Mouse (Mus musculus) stomach, embryonic 14.5 days (tissue): ENCODE measurements around the gene Lrrc27. TPM values are rescaled to one million over a fixed set of nuclear protein-coding genes. Genes with fewer than 3 reads are reported as not detected.

Experiments used
- ATAC-seq: fragments of 200-750 bp; cut with Nextera tagmentation; 2 replicates; pipeline ENCODE4 v1.8.0; 2017; ENCODE audit warnings: low read depth, moderate TSS enrichment; ENCODE audit not compliant: insufficient number of reproducible peaks, insufficient read depth, low FRiP score
- H3K27ac ChIP-seq: fragments of 300-500 bp; sonication (generic); 2 replicates; pipeline ENCODE4 v1.5.1; 2014; ENCODE audit warnings: mild to moderate bottlenecking, low read length, moderate library complexity, mixed read lengths
- H3K27me3 ChIP-seq: fragments of 300-500 bp; sonication (generic); 2 replicates; pipeline ENCODE4 v1.6.1; 2014; ENCODE audit warnings: low read length, control low read depth, mixed read lengths; ENCODE audit not compliant: control insufficient read depth, insufficient read depth
- H3K36me3 ChIP-seq: fragments of 300-500 bp; sonication (generic); 2 replicates; pipeline ENCODE4 v1.6.1; 2014; ENCODE audit warnings: mild to moderate bottlenecking, control low read depth, low read length, moderate library complexity, mixed read lengths; ENCODE audit not compliant: control insufficient read depth, insufficient read depth
- H3K4me1 ChIP-seq: fragments of 300-500 bp; sonication (generic); 2 replicates; pipeline ENCODE4 v1.6.1; 2014; ENCODE audit warnings: low read length, control low read depth, mixed read lengths; ENCODE audit not compliant: control insufficient read depth, insufficient read depth
- H3K4me2 ChIP-seq: fragments of 300-500 bp; sonication (generic); replicated peaks from 2 replicates; pipeline ENCODE4 v1.6.1; 2014; ENCODE audit warnings: low read depth, low read length, control low read depth
- H3K4me3 ChIP-seq: fragments of 300-500 bp; sonication (generic); 2 replicates; pipeline ENCODE4 v1.5.1; 2014; ENCODE audit warnings: low read depth, low read length, control low read depth
- H3K9ac ChIP-seq: fragments of 300-500 bp; sonication (generic); replicated peaks from 2 replicates; pipeline ENCODE4 v1.6.1; 2014; ENCODE audit warnings: low read depth, mild to moderate bottlenecking, control low read depth, low read length, moderate library complexity, mixed read lengths
- H3K9me3 ChIP-seq: fragments of 300-500 bp; sonication (generic); 2 replicates; pipeline ENCODE4 v1.6.1; 2016; ENCODE audit warnings: low read depth, low read length, control low read depth; ENCODE audit not compliant: control insufficient read depth
- WGBS: fragments of 180-500 bp; shearing (Covaris S2); extraction: QIAGEN DNeasy Blood & Tissue Kit; methylation state at CpG from one replicate; pipeline ENCODE4 v1.1.7; 2014; 5-methylcytosine and 5-hydroxymethylcytosine counted together
- polyA plus RNA-seq: library from polyadenylated mRNA; unstranded; fragments of >200 nt; fragmentation: Nextera tagmentation; extraction: Ambion mirVana; gene quantifications from 2 replicates; pipeline ENCODE4 v1.2.1, GENCODE M21; 2014

Gene Lrrc27
- polyA plus RNA-seq, 1 experiment from 2014 or later: 4.9 TPM

DNA sequence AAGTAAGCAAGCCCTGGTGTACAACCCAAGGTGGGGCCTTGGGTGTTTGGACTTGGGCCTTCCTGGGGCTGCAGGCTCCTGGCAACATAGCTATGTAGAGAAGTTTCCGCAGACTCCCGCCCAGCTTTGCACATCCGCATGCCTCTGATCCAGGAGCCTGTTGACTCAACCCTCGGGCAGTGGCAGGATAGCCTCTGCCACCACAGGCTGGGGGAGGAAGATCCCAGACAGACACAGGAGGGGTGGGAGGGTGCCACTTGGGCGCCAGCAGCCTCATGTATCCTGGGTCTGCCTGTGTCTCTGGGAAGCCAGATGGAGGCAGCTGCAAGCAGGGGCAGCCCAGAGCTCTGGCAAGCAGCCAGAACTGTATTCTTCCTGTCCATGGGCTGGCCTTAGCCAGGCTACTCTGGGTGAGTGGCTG is 39.1 kb downstream of the Lrrc27 start:
- no peak overlapping the region for H3K9ac ChIP-seq
- peak overlapping the region; percentile 80 for H3K27ac ChIP-seq
- peak; percentile 38 for ATAC-seq
- peaks cover 19% of the 10 kb centered on the region for H3K36me3 ChIP-seq
- H3K27me3 ChIP-seq: no peaks in the 10 kb centered on the region
- no peaks in the 10 kb centered on the region for H3K9me3 ChIP-seq
- H3K4me3 ChIP-seq: no peak overlapping the region
- WGBS: 31% methylated on average over 5 of the region's 5 CpGs
- H3K4me2 ChIP-seq: 0 out of 2 replicates have a peak overlapping the region, but pooled peaks have one; percentile 2
- peaks cover 58% of the 10 kb centered on the region for H3K4me1 ChIP-seq

DNA sequence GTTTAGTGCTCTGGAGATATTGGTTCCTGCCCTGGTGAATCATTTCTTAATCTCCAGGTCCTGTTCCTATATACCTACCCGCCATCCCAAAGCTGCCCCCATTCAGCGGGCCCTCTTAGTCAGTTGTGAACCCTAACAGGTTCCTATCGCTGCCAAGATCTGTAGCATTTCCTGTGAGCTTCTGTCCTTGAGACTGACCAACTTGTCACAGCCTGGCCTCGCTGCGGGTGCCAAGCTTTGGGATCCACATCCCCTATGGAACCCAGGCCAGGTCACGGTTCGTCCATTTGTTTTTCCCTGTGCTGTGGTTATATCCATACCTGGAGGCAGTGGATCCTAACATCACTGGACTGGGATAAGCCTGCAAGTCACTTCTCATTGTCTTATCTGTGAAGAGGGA is 39.8 kb downstream of the Lrrc27 start:
- Histone ChIP-seq H3K27ac (peak overlapping the region; percentile 80), H3K4me3 (no peak overlapping the region), H3K27me3 (no peaks in the 10 kb centered on the region), H3K4me2 (peak overlapping the region; percentile 6; the same call in 1 of the 2 replicates), H3K9ac (no peak overlapping the region), H3K36me3 (peaks cover 19% of the 10 kb centered on the region), H3K9me3 (no peaks in the 10 kb centered on the region), H3K4me1 (peaks cover 53% of the 10 kb centered on the region)
- no peak for ATAC-seq
- 81% methylated on average over 7 of the region's 7 CpGs for WGBS

DNA sequence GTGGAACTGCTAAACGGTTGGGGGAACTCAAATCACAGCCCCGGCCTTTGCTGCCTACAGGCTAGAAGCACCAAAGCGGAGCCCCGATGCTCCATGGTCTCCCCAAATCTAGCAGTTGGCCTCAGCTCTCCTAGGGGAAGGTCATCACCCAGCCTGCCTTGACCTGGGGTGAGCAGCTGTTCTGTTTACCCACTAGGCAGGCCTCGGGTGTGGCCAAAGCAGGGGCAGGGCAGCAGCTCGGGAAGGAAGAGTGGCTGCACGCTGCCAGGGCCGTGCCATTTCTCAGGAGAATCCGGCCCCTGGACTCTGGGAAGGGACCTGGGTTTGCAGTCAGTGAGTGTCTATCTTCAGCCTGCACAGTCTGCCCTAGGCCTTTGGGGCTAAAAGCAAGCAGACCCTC is 40.2 kb downstream of the Lrrc27 start:
- H3K4me3 ChIP-seq: no peak overlapping the region
- peaks cover 19% of the 10 kb centered on the region for H3K36me3 ChIP-seq
- no peaks in the 10 kb centered on the region for H3K27me3 ChIP-seq
- WGBS: 59% methylated on average over 9 of the region's 9 CpGs
- peaks cover 53% of the 10 kb centered on the region for H3K4me1 ChIP-seq
- H3K27ac ChIP-seq: peak overlapping the region; percentile 80
- H3K9me3 ChIP-seq: no peaks in the 10 kb centered on the region
- no peak for ATAC-seq
- peak overlapping the region; percentile 6; the same call in 1 of the 2 replicates for H3K4me2 ChIP-seq
- 0 out of 2 replicates have a peak overlapping the region, but pooled peaks have one; percentile 18 for H3K9ac ChIP-seq

DNA sequence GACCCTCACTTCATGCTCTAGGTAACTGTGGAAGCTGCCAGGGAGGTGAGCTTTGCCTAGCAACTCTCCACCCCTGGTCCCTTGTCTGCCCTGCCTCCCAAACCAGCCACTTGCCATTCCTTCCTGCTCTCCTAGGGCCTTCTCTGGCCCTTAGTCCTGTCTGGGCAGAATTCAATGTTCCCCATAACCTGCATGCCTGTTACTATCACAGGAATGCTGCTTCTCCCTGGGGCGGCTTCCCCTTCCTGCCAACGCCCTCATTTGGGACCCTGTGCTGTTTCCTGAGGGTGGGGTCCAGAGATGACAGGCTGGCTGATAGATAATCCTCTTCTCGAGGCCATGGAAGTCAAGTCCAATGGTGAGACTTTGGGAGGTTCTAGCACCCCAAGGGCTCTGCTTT is 40.7 kb downstream of the Lrrc27 start:
- ATAC-seq: no peak
- peak overlapping the region; percentile 80; the same call in 1 of the 2 replicates for H3K27ac ChIP-seq
- 0 out of 2 replicates have a peak overlapping the region, but pooled peaks have one; percentile 6 for H3K4me2 ChIP-seq
- H3K9me3 ChIP-seq: no peaks in the 10 kb centered on the region
- peaks cover 57% of the 10 kb centered on the region for H3K4me1 ChIP-seq
- peaks cover 21% of the 10 kb centered on the region for H3K36me3 ChIP-seq
- H3K9ac ChIP-seq: no peak overlapping the region
- WGBS: 55% methylated on average over 3 of the region's 3 CpGs
- H3K27me3 ChIP-seq: no peaks in the 10 kb centered on the region
- H3K4me3 ChIP-seq: no peak overlapping the region

DNA sequence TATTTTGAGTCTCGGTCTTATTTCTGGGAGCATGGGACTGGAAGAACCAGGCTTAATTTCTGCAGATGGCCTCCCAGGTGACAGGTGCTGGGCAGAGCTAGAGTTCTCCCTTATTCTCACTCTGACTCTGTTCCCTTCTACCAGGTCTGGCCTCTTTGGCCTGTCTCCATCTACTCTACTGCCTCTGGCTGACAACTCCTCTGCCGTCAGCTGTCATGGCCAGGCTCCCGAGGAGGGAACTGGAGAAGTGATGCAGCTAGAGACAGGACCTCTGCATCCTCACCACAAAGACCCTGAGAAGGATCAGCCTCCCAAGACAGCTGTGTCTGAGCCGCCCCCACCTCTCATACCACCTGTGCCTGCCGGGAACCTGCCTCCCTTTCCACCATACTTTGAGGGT is 41.8 kb downstream of the Lrrc27 start:
- Histone ChIP-seq H3K4me2 (no peak overlapping the region), H3K9ac (no peak overlapping the region), H3K9me3 (no peaks in the 10 kb centered on the region), H3K4me3 (no peak overlapping the region), H3K27ac (no peak overlapping the region), H3K4me1 (peaks cover 58% of the 10 kb centered on the region), H3K36me3 (peaks cover 24% of the 10 kb centered on the region), H3K27me3 (no peaks in the 10 kb centered on the region)
- no peak for ATAC-seq
- 83% methylated on average over 5 of the region's 5 CpGs for WGBS

DNA sequence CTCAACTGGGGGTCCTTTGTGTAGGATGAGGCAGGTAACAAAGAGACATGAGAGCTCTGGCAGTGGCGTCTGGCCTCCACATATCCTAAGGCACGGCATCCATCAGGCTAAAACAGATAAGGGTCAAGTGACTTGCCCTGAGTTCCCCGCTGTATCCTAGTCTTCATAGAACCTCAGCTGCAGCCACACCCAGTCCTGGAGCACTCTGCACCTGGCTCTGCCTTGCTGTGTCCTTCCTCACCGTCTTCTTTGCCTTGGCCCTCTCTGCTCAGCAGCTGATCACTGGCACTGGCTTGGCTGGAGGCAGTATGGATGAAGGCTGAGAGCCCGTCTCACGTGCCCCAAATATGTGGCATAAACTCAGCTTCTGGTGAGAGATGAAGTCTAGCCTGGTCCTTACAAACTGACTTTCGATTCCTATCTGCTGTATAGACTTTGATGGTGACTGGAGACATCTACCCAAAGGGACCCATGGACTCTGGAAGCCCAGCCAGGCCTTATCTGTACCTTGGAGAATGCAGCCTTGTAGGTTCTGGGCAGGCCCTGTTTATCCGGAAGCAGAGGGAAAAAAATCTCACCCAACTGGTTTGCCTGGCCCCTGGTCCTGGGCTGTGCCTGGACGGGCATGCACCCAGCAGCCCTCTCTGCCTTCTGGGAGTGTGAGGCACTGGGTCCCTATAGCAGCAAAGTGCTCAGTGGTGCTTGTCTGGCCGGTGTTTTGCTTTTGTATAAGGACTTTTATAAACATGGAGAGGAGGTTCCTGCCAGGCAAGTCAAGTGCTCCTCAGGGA is 45.2 kb downstream of the Lrrc27 start:
- Histone ChIP-seq H3K9me3 (no peaks in the 10 kb centered on the region), H3K9ac (no peak overlapping the region), H3K4me2 (no peak overlapping the region), H3K4me3 (no peak overlapping the region), H3K27me3 (no peaks in the 10 kb centered on the region), H3K36me3 (peaks cover 24% of the 10 kb centered on the region), H3K4me1 (peaks cover 25% of the 10 kb centered on the region), H3K27ac (peak overlapping the region; percentile 90)
- 55% methylated on average over 10 of the region's 10 CpGs for WGBS
- peak; percentile 89 for ATAC-seq

DNA sequence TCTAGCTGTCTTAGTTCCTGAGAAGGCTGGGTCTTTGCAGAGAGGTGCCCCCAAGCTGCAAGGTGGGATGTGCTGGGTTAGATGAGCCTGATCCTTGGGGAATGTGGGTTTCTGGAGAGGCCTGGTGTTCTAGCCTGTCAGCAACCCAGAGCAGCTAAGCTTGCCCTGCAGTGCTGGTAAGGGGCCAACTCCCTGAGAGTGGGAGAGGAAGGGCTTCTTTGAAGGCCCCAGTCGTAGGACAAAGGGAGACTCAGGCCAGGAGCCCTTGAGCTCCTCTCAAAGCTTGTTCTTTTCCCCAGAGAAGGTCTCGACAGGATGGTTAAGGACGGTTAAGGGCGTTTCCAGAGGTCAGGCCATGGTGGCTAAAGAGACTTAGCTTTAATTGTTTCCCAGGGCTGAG is 51.5 kb downstream of the Lrrc27 start:
- Histone ChIP-seq H3K4me2 (no peak overlapping the region), H3K4me1 (peaks cover 4% of the 10 kb centered on the region; the same call in 1 of the 2 replicates), H3K4me3 (no peak overlapping the region), H3K36me3 (peaks cover 4% of the 10 kb centered on the region), H3K27me3 (no peaks in the 10 kb centered on the region), H3K9me3 (no peaks in the 10 kb centered on the region), H3K27ac (no peak overlapping the region), H3K9ac (no peak overlapping the region)
- WGBS: 44% methylated on average over 4 of the region's 4 CpGs
- ATAC-seq: no peak

DNA sequence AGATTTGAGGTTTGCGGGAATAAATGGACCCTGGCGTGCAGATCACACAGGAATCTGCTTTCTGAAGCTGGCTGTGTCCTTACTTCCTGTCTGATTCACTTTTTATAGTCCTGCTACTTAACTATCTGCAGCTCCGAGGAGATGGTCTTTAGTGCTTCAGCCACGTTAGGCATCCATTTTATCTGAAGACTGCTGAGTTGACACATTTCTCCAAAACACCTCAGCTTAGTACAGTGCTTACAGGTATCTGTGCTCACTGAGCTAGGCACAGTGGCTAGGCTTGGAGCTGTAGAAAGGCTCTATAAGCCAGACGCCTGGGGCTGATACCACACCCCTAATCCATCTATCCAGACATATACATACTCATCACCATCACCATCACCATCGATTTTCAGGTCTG is 52.8 kb downstream of the Lrrc27 start:
- Histone ChIP-seq H3K36me3 (peaks cover 4% of the 10 kb centered on the region), H3K27ac (no peak overlapping the region), H3K9ac (no peak overlapping the region), H3K9me3 (no peaks in the 10 kb centered on the region), H3K27me3 (no peaks in the 10 kb centered on the region), H3K4me3 (no peak overlapping the region), H3K4me2 (no peak overlapping the region), H3K4me1 (peaks cover 4% of the 10 kb centered on the region; the same call in 1 of the 2 replicates)
- no peak for ATAC-seq
- 60% methylated on average over 6 of the region's 6 CpGs for WGBS
